8 mouse cellular contexts compared by ENCODE assay signal in the genomic region with DNA sequence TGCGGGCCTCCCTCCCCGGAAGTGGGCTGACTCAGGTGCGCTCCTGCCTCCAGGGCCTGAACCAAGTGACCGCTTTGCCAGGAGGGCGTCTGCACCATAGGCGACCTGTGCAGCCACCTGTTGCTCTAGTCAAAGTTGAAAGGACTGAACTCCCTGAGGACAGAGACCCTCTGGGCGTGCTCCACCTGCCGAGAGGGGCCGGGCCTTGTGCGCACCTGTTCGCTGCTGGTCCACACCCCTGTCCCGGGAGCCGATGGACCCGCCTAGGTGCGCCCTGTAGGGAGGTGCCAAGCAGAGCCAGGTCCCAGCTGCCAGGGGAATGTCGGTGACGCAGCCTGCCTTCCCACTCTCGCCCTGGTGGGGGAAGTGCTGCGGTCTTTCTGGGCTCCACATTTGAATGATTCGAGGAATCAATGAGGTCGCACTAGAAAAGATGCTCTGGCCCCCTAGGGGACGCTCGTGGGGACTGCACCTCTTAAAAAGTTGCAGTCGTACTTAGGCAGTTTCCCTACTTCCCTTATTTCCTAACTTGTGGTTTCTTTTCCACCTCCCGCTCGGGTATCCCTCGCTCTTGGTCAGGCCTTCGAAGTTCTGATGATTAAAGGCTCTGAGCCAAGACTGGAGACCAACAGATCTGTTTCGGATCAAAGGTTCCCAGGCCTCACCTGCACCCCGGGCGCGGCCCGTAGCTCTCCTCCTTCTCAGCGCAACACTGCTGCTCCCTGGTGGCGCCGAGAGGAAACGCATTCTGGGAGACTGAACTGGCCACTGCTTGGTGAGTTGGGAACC. TPM values are rescaled to one million over a fixed set of nuclear protein-coding genes. Genes with fewer than 3 reads are reported as not detected.
DNase-seq lines count a peak whose midpoint lies in the region; ATAC-seq and TF ChIP-seq lines count a peak whose summit lies in the region.

TSS of gene Fam187b (plus strand) at position 290 of the 789 bp plus-strand sequence.

- no peak for TF ChIP-seq POLR2A in limb, embryonic 14.5 days (IDR thresholded peaks at IDR 0.05; ENCODE audit: borderline replicate concordance, extremely low read depth, insufficient read depth, insufficient read length)

- H3K4me3 ChIP-seq in intestine, embryonic 16.5 days (ENCODE audit: low read length) = peak within 1 kb of the TSS; percentile 67
- H3K4me3 ChIP-seq in limb, embryonic 14.5 days (replicated peaks; ENCODE audit: low read length) = peak within 1 kb of the TSS; percentile 45
- peak within 1 kb of the TSS; percentile 34 for H3K4me3 ChIP-seq in midbrain, embryonic 16.5 days (ENCODE audit: low read depth, low read length)

- under 1% methylated on average over 36 of the region's 37 CpGs for WGBS in intestine, embryonic 16.5 days
- WGBS in limb, embryonic 14.5 days = under 1% methylated on average over 37 of the region's 37 CpGs
- WGBS in midbrain, embryonic 16.5 days = under 1% methylated on average over 37 of the region's 37 CpGs

- peaks cover 13% of the 10 kb centered on the region; the same call in 1 of the 2 replicates for H3K4me1 ChIP-seq in intestine, embryonic 16.5 days (ENCODE audit: control insufficient read depth, insufficient read depth, low read length)
- H3K4me1 ChIP-seq in limb, embryonic 14.5 days (ENCODE audit: control insufficient read depth, insufficient read depth, low read length) = peaks cover 7% of the 10 kb centered on the region; the same call in 1 of the 2 replicates
- H3K4me1 ChIP-seq in midbrain, embryonic 16.5 days (ENCODE audit: control insufficient read depth, insufficient read depth, low read length) = peaks cover 9% of the 10 kb centered on the region

- 0 out of 2 replicates have a peak, but pooled peaks cover 2% of the 10 kb centered on the region for H3K9me3 ChIP-seq in intestine, embryonic 16.5 days (ENCODE audit: control insufficient read depth, low read length)
- no peaks in the 10 kb centered on the region for H3K9me3 ChIP-seq in limb, embryonic 14.5 days (ENCODE audit: control insufficient read depth, low read length)
- no peaks in the 10 kb centered on the region for H3K9me3 ChIP-seq in midbrain, embryonic 16.5 days (replicated peaks; ENCODE audit: control insufficient read depth, low read length, poor library complexity, severe bottlenecking)

- peak within 1 kb of the TSS; percentile 64 for H3K4me2 ChIP-seq in intestine, embryonic 16.5 days (ENCODE audit: low read depth, low read length)
- peak within 1 kb of the TSS; percentile 58 for H3K4me2 ChIP-seq in limb, embryonic 14.5 days (replicated peaks; ENCODE audit: low read depth, low read length, severe bottlenecking)
- peak within 1 kb of the TSS; percentile 60 for H3K4me2 ChIP-seq in midbrain, embryonic 16.5 days (ENCODE audit: low read length)

- H3K36me3 ChIP-seq in intestine, embryonic 16.5 days (ENCODE audit: control insufficient read depth, insufficient read depth, low read length) = peaks cover 3% of the 10 kb centered on the region; the same call in 1 of the 2 replicates
- no peaks in the 10 kb centered on the region for H3K36me3 ChIP-seq in limb, embryonic 14.5 days (ENCODE audit: control insufficient read depth, insufficient read depth, low read length)
- no peaks in the 10 kb centered on the region for H3K36me3 ChIP-seq in midbrain, embryonic 16.5 days (ENCODE audit: control insufficient read depth, insufficient read depth, low read length)

- peak; percentile 95 for ATAC-seq in intestine, embryonic 16.5 days
- peak; percentile 79 for ATAC-seq in limb, embryonic 14.5 days (ENCODE audit: low FRiP score, low read depth)
- peak; percentile 77 for ATAC-seq in midbrain, embryonic 16.5 days

- H3K9ac ChIP-seq in intestine, embryonic 16.5 days (ENCODE audit: low read depth, low read length) = peak within 1 kb of the TSS; percentile 77
- peak within 1 kb of the TSS; percentile 41 for H3K9ac ChIP-seq in limb, embryonic 14.5 days (ENCODE audit: low read depth, low read length, severe bottlenecking)
- H3K9ac ChIP-seq in midbrain, embryonic 16.5 days (ENCODE audit: low read depth, low read length) = peak within 1 kb of the TSS; percentile 45; the same call in 1 of the 2 replicates

- peak; percentile 71 to 82 for DNase-seq in left cerebral cortex, adult 18-20 months (ENCODE audit: low spot score in 2 of 2)
- no peak for DNase-seq in left cerebral cortex, adult 11 months (ENCODE audit: low spot score)
- peak; percentile 90 for DNase-seq in embryo, embryonic 9.5 days (ENCODE audit: extremely low spot score)
- peak; percentile 62 for DNase-seq in gonadal fat pad, adult 2 months (ENCODE audit: low read depth)
- DNase-seq in limb, embryonic 14.5 days (ENCODE audit: low spot score) = peak; percentile 90
- DNase-seq in spleen, postnatal 10 days (ENCODE audit: low spot score in 2 of 2) = peak; percentile 87 to 92

- H3K27me3 ChIP-seq in intestine, embryonic 16.5 days (replicated peaks; ENCODE audit: control insufficient read depth, insufficient read depth, low read length) = peaks cover 5% of the 10 kb centered on the region
- peaks cover 11% of the 10 kb centered on the region for H3K27me3 ChIP-seq in limb, embryonic 14.5 days (ENCODE audit: control insufficient read depth, insufficient read depth, low read length)
- H3K27me3 ChIP-seq in midbrain, embryonic 16.5 days (ENCODE audit: control insufficient read depth, insufficient read depth, low read depth, low read length) = peaks cover 27% of the 10 kb centered on the region

- H3K27ac ChIP-seq in intestine, embryonic 16.5 days (ENCODE audit: low read length) = peak within 1 kb of the TSS; percentile 93
- no peak within 1 kb of the TSS for H3K27ac ChIP-seq in limb, embryonic 14.5 days (replicated peaks; ENCODE audit: low read depth, low read length)
- H3K27ac ChIP-seq in midbrain, embryonic 16.5 days (ENCODE audit: low read length) = no peak within 1 kb of the TSS

RNA-seq across cellular contexts. Expression of gene Fam187b, which starts in this region (rescaled TPM):
- total RNA-seq in left cerebral cortex, adult 18-20 months (2021) = under 1 TPM in 1 of 2 experiments, not detected in 1; 0.28 TPM
- polyA plus RNA-seq in gonadal fat pad, adult 2 months (2012; rRNA removed) = 10.9 and 14.2 TPM in 2 replicates
- 12.8 and 13.7 TPM in 2 replicates for polyA plus RNA-seq in intestine, embryonic 16.5 days (2015; fragmentation: Nextera tagmentation; extraction: Ambion mirVana)
- polyA plus RNA-seq in limb, embryonic 14.5 days (2012; rRNA removed) = 1.4 TPM in 2 replicates
- 1.1 and 1.4 TPM in 2 replicates for polyA plus RNA-seq in limb, embryonic 14.5 days (2014; fragmentation: Nextera tagmentation; extraction: Ambion mirVana)
- polyA plus RNA-seq in midbrain, embryonic 16.5 days (2015; fragmentation: Nextera tagmentation; extraction: Ambion mirVana) = 0.60 and 0.84 TPM in 2 replicates

Comparison
In these comparisons a context has a peak if more than half of its experiments do, and no peak if none do; other contexts are left out.
1. Peak in DNase-seq in left cerebral cortex, adult 18-20 months; RNA of the gene not detected or under 1 TPM.
2. Peak in ATAC-seq, H3K4me3 ChIP-seq, H3K9ac ChIP-seq and H3K4me2 ChIP-seq in midbrain, embryonic 16.5 days; RNA of the gene not detected or under 1 TPM.